Comparison of ENCODE assay signal across 11 mouse cellular contexts in the genomic region with DNA sequence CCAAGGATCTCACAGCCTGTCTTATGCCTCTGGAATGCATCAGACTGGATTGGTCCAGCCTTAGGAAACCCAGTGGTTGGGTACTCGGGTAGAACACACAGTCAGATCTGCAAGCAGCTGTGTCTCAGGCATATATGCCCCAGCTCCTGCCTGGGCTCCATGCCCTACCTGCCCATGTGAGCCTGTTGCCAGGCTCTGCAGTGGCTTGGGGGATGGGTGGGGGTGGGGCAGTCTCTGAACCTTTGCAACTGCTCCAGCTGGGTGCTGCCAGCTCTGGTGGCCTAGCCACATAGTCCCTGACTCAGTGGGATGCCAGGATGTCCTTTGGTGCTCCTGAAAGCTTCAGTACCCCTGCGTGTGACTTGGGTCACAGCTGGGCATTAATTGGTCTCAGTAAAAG. TPM values are rescaled to one million over a fixed set of nuclear protein-coding genes. Genes with fewer than 3 reads are reported as not detected.
DNase-seq lines count a peak whose midpoint lies in the region; ATAC-seq and TF ChIP-seq lines count a peak whose summit lies in the region.
"Had no signal": no experiment of that assay in that cellular context is flagged by ENCODE, and none has a peak within 500 bp of the region (broad histone marks: within the 10 kb centered on the region; RNA-seq: fewer than 3 reads in every experiment).

No protein-coding gene starts in this region.

- no peak for DNase-seq in heart, adult 8-10 months (ENCODE audit: low spot score)
- DNase-seq in hindbrain, postnatal 0 days (ENCODE audit: low spot score): no peak
- DNase-seq in retina, postnatal 1 day: no peak
- DNase-seq in gastrocnemius, postnatal 25 days: no peak
- DNase-seq in ovary, postnatal 14 days (ENCODE audit: low spot score): no peak

- no peak overlapping the region for H3K4me3 ChIP-seq in heart, embryonic 14.5 days (ENCODE audit: control insufficient read depth in 1 of 2, insufficient read depth in 1 of 2, low read depth in 1 of 2, low read length in 2 of 2)
- H3K4me3 ChIP-seq in bone marrow macrophage, adult 2 months (ENCODE audit: insufficient read depth, low read length): peak overlapping the region; percentile 89
- H3K4me3 ChIP-seq in hindbrain, postnatal 0 days (ENCODE audit: low read length): no peak overlapping the region
- peak overlapping the region; percentile 40 for H3K4me3 ChIP-seq in midbrain, embryonic 15.5 days

- no peak for TF ChIP-seq POLR2A in bone marrow macrophage, adult 2 months (IDR thresholded peaks at IDR 0.05; ENCODE audit: borderline replicate concordance, low read depth, low read length)

- H3K9ac ChIP-seq in heart, embryonic 14.5 days (ENCODE audit: low read length): 0 out of 2 replicates have a peak overlapping the region, but pooled peaks have one; percentile 44
- H3K9ac ChIP-seq in hindbrain, postnatal 0 days (replicated peaks; ENCODE audit: low read length): no peak overlapping the region
- H3K9ac ChIP-seq in midbrain, embryonic 15.5 days: no peak overlapping the region

- H3K27ac ChIP-seq in heart, embryonic 14.5 days (replicated peaks in 1 of 2; ENCODE audit: control insufficient read depth in 1 of 2, insufficient read depth in 1 of 2, low read depth in 2 of 2, low read length in 2 of 2): no peak overlapping the region
- H3K27ac ChIP-seq in bone marrow macrophage, adult 2 months (ENCODE audit: insufficient read depth, low read depth, low read length): no peak overlapping the region
- H3K27ac ChIP-seq in hindbrain, postnatal 0 days: no peak overlapping the region
- no peak overlapping the region for H3K27ac ChIP-seq in midbrain, embryonic 15.5 days
- H3K27ac ChIP-seq: layer of hippocampus, adult 2 months had no signal

- peak overlapping the region; percentile 68; the same call in 1 of the 2 replicates for H3K4me2 ChIP-seq in heart, embryonic 14.5 days (ENCODE audit: low read length)
- peak overlapping the region; percentile 66; the same call in 1 of the 2 replicates for H3K4me2 ChIP-seq in hindbrain, postnatal 0 days (ENCODE audit: low read depth, low read length)
- peak overlapping the region; percentile 57 for H3K4me2 ChIP-seq in midbrain, embryonic 15.5 days

- H3K9me3 ChIP-seq in heart, embryonic 14.5 days (ENCODE audit: control insufficient read depth, low read length): no peaks in the 10 kb centered on the region
- H3K9me3 ChIP-seq in hindbrain, postnatal 0 days (ENCODE audit: low read length): no peaks in the 10 kb centered on the region
- H3K9me3 ChIP-seq in midbrain, embryonic 15.5 days: no peaks in the 10 kb centered on the region

- H3K27me3 ChIP-seq in heart, embryonic 14.5 days (ENCODE audit: control insufficient read depth, insufficient read depth, low read length): peaks cover 4% of the 10 kb centered on the region; the same call in 1 of the 2 replicates
- no peaks in the 10 kb centered on the region for H3K27me3 ChIP-seq in hindbrain, postnatal 0 days (ENCODE audit: insufficient read depth, low read length)
- no peaks in the 10 kb centered on the region for H3K27me3 ChIP-seq in midbrain, embryonic 15.5 days (replicated peaks)

- peaks cover 19 to 22% of the 10 kb centered on the region in 2 experiments for H3K4me1 ChIP-seq in heart, embryonic 14.5 days (ENCODE audit: control insufficient read depth in 2 of 2, insufficient read depth in 2 of 2, low read length in 2 of 2)
- peaks cover 59% of the 10 kb centered on the region for H3K4me1 ChIP-seq in bone marrow macrophage, adult 2 months (ENCODE audit: control insufficient read depth, insufficient read depth, low read length)
- H3K4me1 ChIP-seq in hindbrain, postnatal 0 days (ENCODE audit: insufficient read depth, low read length): peaks cover 9% of the 10 kb centered on the region; the same call in 1 of the 2 replicates
- H3K4me1 ChIP-seq in midbrain, embryonic 15.5 days: peaks cover 22% of the 10 kb centered on the region

- ATAC-seq in heart, embryonic 14.5 days (ENCODE audit: insufficient number of reproducible peaks, insufficient read depth, low FRiP score, low read depth): no peak
- no peak for ATAC-seq in hindbrain, postnatal 0 days
- peak; percentile 15; the same call in 1 of the 2 replicates for ATAC-seq in midbrain, embryonic 15.5 days (replicated peaks)

- WGBS in heart, embryonic 14.5 days: 19% methylated on average over 2 of the region's 2 CpGs
- 21% methylated on average over 2 of the region's 2 CpGs for WGBS in hindbrain, postnatal 0 days
- WGBS in midbrain, embryonic 15.5 days: 18% methylated on average over 2 of the region's 2 CpGs

- no peak for TF ChIP-seq CTCF in bone marrow macrophage, adult 2 months (IDR thresholded peaks at IDR 0.05; ENCODE audit: low read depth, low read length)
- no peak for TF ChIP-seq CTCF in hindbrain, postnatal 0 days (IDR thresholded peaks at IDR 0.05; ENCODE audit: low read depth)

- no peaks in the 10 kb centered on the region for H3K36me3 ChIP-seq in heart, embryonic 14.5 days (ENCODE audit: control insufficient read depth, insufficient read depth, low read length)
- H3K36me3 ChIP-seq in hindbrain, postnatal 0 days (ENCODE audit: insufficient read depth, low read length): no peaks in the 10 kb centered on the region
- H3K36me3 ChIP-seq in midbrain, embryonic 15.5 days (replicated peaks): no peaks in the 10 kb centered on the region

RNA-seq across cellular contexts. Expression of a gene that starts 6.4 kb away (rescaled TPM):
- polyA plus RNA-seq in heart, embryonic 14.5 days (2014; fragmentation: Nextera tagmentation; extraction: Ambion mirVana): 0.22 and 0.23 TPM in 2 replicates
- total RNA-seq in heart, adult 8-10 months (2022): not detected
- not detected in 2 replicates for polyA plus RNA-seq in bone marrow macrophage, adult 2 months (2012; ENCODE audit: insufficient read depth, insufficient read length, missing spikeins)
- 1.9 and 2.9 TPM in 2 replicates for total RNA-seq in hindbrain, postnatal 0 days (2014; rRNA removed)
- polyA plus RNA-seq in hindbrain, postnatal 0 days (2015; fragmentation: Nextera tagmentation; extraction: Ambion mirVana): 1.9 and 2.0 TPM in 2 replicates
- polyA plus RNA-seq in midbrain, embryonic 15.5 days (2015; fragmentation: Nextera tagmentation; extraction: Ambion mirVana): 0.32 and 0.37 TPM in 2 replicates
- total RNA-seq in gastrocnemius, postnatal 25 days (2021): not detected
- total RNA-seq: common myeloid progenitor, adult 5-6 weeks had no signal
- polyA plus RNA-seq: C2C12 had no signal

RNA-seq across cellular contexts. Expression of a gene that starts 28.7 kb away (rescaled TPM):
- 2.0 and 2.6 TPM in 2 replicates for polyA plus RNA-seq in heart, embryonic 14.5 days (2014; fragmentation: Nextera tagmentation; extraction: Ambion mirVana)
- total RNA-seq in heart, adult 8-10 months (2022): under 1 TPM; 0.19 to 0.98 (median 0.46) TPM
- polyA plus RNA-seq in bone marrow macrophage, adult 2 months (2012; ENCODE audit: insufficient read depth, insufficient read length, missing spikeins): 0.87 and 1.2 TPM in 2 replicates
- 1.0 and 1.2 TPM in 2 replicates for total RNA-seq in hindbrain, postnatal 0 days (2014; rRNA removed)
- 3.7 and 4.5 TPM in 2 replicates for polyA plus RNA-seq in hindbrain, postnatal 0 days (2015; fragmentation: Nextera tagmentation; extraction: Ambion mirVana)
- polyA plus RNA-seq in midbrain, embryonic 15.5 days (2015; fragmentation: Nextera tagmentation; extraction: Ambion mirVana): 3.7 and 4.2 TPM in 2 replicates
- not detected for total RNA-seq in gastrocnemius, postnatal 25 days (2021)
- polyA plus RNA-seq: C2C12 had no signal

RNA-seq across cellular contexts. Expression of a gene that starts 41.1 kb away (rescaled TPM):
- polyA plus RNA-seq in heart, embryonic 14.5 days (2014; fragmentation: Nextera tagmentation; extraction: Ambion mirVana): 0.12 TPM in 1 of 2 replicates, not detected in the other
- total RNA-seq in heart, adult 8-10 months (2022): under 1 TPM; 0.16 to 0.31 (median 0.24) TPM
- polyA plus RNA-seq in bone marrow macrophage, adult 2 months (2012; ENCODE audit: insufficient read depth, insufficient read length, missing spikeins): 4.0 TPM in 2 replicates
- 0.11 TPM in 1 of 2 replicates, not detected in the other for total RNA-seq in hindbrain, postnatal 0 days (2014; rRNA removed)
- polyA plus RNA-seq in hindbrain, postnatal 0 days (2015; fragmentation: Nextera tagmentation; extraction: Ambion mirVana): 0.14 TPM in 1 of 2 replicates, not detected in the other
- polyA plus RNA-seq in midbrain, embryonic 15.5 days (2015; fragmentation: Nextera tagmentation; extraction: Ambion mirVana): not detected in 2 replicates
- total RNA-seq in gastrocnemius, postnatal 25 days (2021): under 1 TPM in 1 of 2 experiments, not detected in 1; 0.21 TPM
- total RNA-seq: common myeloid progenitor, adult 5-6 weeks; layer of hippocampus, adult 2 months had no signal
- polyA plus RNA-seq: C2C12 had no signal

RNA-seq across cellular contexts. Expression of a gene that starts 49.5 kb away (rescaled TPM):
- polyA plus RNA-seq in heart, embryonic 14.5 days (2014; fragmentation: Nextera tagmentation; extraction: Ambion mirVana): 187 and 196 TPM in 2 replicates
- 10 to 100 TPM; 37.8 to 77.3 (median 50.1) TPM for total RNA-seq in heart, adult 8-10 months (2022)
- 316 and 321 TPM in 2 replicates for polyA plus RNA-seq in bone marrow macrophage, adult 2 months (2012; ENCODE audit: insufficient read depth, insufficient read length, missing spikeins)
- 45.1 and 70.2 TPM in 2 replicates for total RNA-seq in hindbrain, postnatal 0 days (2014; rRNA removed)
- polyA plus RNA-seq in hindbrain, postnatal 0 days (2015; fragmentation: Nextera tagmentation; extraction: Ambion mirVana): 59.2 and 61.6 TPM in 2 replicates
- polyA plus RNA-seq in midbrain, embryonic 15.5 days (2015; fragmentation: Nextera tagmentation; extraction: Ambion mirVana): 57.2 and 58.7 TPM in 2 replicates
- total RNA-seq in gastrocnemius, postnatal 25 days (2021): 10 to 100 TPM; 24.8 to 33.7 TPM

RNA-seq across cellular contexts. Expression of a gene that starts 53.0 kb away (rescaled TPM):
- polyA plus RNA-seq in heart, embryonic 14.5 days (2014; fragmentation: Nextera tagmentation; extraction: Ambion mirVana): not detected in 2 replicates
- total RNA-seq in heart, adult 8-10 months (2022): not detected
- polyA plus RNA-seq in bone marrow macrophage, adult 2 months (2012; ENCODE audit: insufficient read depth, insufficient read length, missing spikeins): not detected in 2 replicates
- total RNA-seq in hindbrain, postnatal 0 days (2014; rRNA removed): 0.18 TPM in 1 of 2 replicates, not detected in the other
- not detected in 2 replicates for polyA plus RNA-seq in hindbrain, postnatal 0 days (2015; fragmentation: Nextera tagmentation; extraction: Ambion mirVana)
- polyA plus RNA-seq in midbrain, embryonic 15.5 days (2015; fragmentation: Nextera tagmentation; extraction: Ambion mirVana): 0.17 and 0.19 TPM in 2 replicates
- total RNA-seq in gastrocnemius, postnatal 25 days (2021): not detected
- total RNA-seq: common myeloid progenitor, adult 5-6 weeks; layer of hippocampus, adult 2 months had no signal
- polyA plus RNA-seq: C2C12 had no signal

Comparison
In these comparisons a context has a peak if more than half of its experiments do, and no peak if none do; other contexts are left out.
1. H3K4me3 ChIP-seq: peak in bone marrow macrophage, adult 2 months (single experiment) and midbrain, embryonic 15.5 days (single experiment); none in heart, embryonic 14.5 days (0 of 2) and hindbrain, postnatal 0 days (single experiment).
2. Peak in every context shown above with its lines, with median percentiles within 50 percentile points of each other: H3K4me2 ChIP-seq.